Mouse (Mus musculus) heart, postnatal 0 days (tissue): Measurements from ENCODE around the gene Tpp2. TPM values are rescaled to one million over a fixed set of nuclear protein-coding genes. Genes with fewer than 3 reads are reported as not detected.

ENCODE experiments used
- ATAC-seq: fragments of 200-750 bp; cut with Nextera tagmentation; 2 replicates; pipeline ENCODE4 v1.8.0; 2017; ENCODE audit warnings: low read depth, moderate number of reproducible peaks, moderate library complexity; ENCODE audit not compliant: insufficient read depth
- DNase-seq: peaks from one replicate; pipeline ENCODE4 v3.0.0-alpha.2; 2016; ENCODE audit warnings: low spot score
- H3K27ac ChIP-seq: fragments of 300-500 bp; sonication (generic); 2 replicates; pipeline ENCODE4 v1.5.1; 2014; ENCODE audit warnings: low read depth, mild to moderate bottlenecking
- H3K27me3 ChIP-seq: fragments of 300-500 bp; sonication (generic); 2 replicates; pipeline ENCODE4 v1.6.1; 2014; ENCODE audit warnings: low read length, mixed read lengths; ENCODE audit not compliant: control insufficient read depth, insufficient read depth
- H3K36me3 ChIP-seq: fragments of 300-500 bp; sonication (generic); replicated peaks from 2 replicates; pipeline ENCODE4 v1.6.1; 2014; ENCODE audit warnings: low read length, mixed read lengths; ENCODE audit not compliant: control insufficient read depth, insufficient read depth
- H3K4me1 ChIP-seq: fragments of 300-500 bp; sonication (generic); 2 replicates; pipeline ENCODE4 v1.6.1; 2014; ENCODE audit warnings: antibody characterized with exemption; ENCODE audit not compliant: control insufficient read depth, insufficient read depth
- H3K4me2 ChIP-seq: fragments of 300-500 bp; sonication (generic); 2 replicates; pipeline ENCODE4 v1.6.1; 2014; ENCODE audit warnings: low read depth, mild to moderate bottlenecking, low read length, moderate library complexity
- H3K4me3 ChIP-seq: fragments of 300-500 bp; sonication (generic); 2 replicates; pipeline ENCODE4 v1.5.1; 2014; ENCODE audit warnings: low read depth, low read length
- H3K9ac ChIP-seq: fragments of 300-500 bp; sonication (generic); replicated peaks from 2 replicates; pipeline ENCODE4 v1.6.1; 2014; ENCODE audit warnings: low read depth, low read length, mixed read lengths
- H3K9me3 ChIP-seq: fragments of 300-500 bp; sonication (generic); replicated peaks from 2 replicates; pipeline ENCODE4 v1.6.1; 2016; ENCODE audit warnings: low read length; ENCODE audit not compliant: control insufficient read depth
- CTCF ChIP-seq: IDR thresholded peaks from 2 replicates; pipeline ENCODE4 v1.5.1; 2016; ENCODE audit warnings: antibody characterized with exemption, control low read depth, low read depth
- EP300 ChIP-seq: IDR thresholded peaks from 2 replicates; pipeline ENCODE4 v1.6.1; 2016; ENCODE audit warnings: antibody characterized with exemption, low read depth
- WGBS: fragments of 180-500 bp; shearing (Covaris S2); extraction: QIAGEN DNeasy Blood & Tissue Kit; methylation state at CpG from one replicate; pipeline ENCODE4 v1.1.7; 2014; 5-methylcytosine and 5-hydroxymethylcytosine counted together
- polyA plus RNA-seq: library from polyadenylated mRNA; unstranded; fragments of >200 nt; fragmentation: Nextera tagmentation; extraction: Ambion mirVana; gene quantifications from 2 replicates; pipeline ENCODE4 v1.2.1, GENCODE M21; 2015
- total RNA-seq: library from RNA; depleted of rRNA; stranded (reverse); fragments of >200 nt; gene quantifications from 2 replicates; pipeline ENCODE4 v1.2.3, GENCODE M21; 2014; ENCODE audit warnings: low replicate concordance

Tpp2 gene
- total and polyA plus RNA-seq, 2 experiments from 2014 or later, result 30.2 to 30.4 TPM

DNA sequence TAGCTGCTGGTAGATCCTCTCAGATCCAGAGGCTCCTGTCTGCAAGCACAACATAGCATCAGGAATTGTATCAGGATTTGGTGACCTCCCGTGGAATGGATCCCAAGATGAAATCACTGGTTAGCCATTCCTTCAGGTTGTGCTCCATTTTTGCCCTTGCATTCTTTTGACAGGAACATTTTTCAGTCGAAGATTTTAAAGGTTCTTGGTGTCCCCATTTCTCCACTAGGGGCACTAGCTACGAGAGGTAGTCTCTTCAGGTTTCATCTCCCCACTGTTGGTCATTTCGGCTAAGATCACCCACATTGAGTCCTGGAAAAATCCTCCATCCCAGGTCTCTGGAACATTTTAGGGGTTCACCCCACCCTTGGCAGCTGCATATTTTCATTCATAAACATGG lies 33.3 kb downstream of the Tpp2 start:
- no peaks in the 10 kb centered on the region for H3K9me3 ChIP-seq
- DNase-seq (no peak), ATAC-seq (no peak)
- H3K27me3 ChIP-seq, result no peaks in the 10 kb centered on the region
- no peak overlapping the region for H3K27ac ChIP-seq
- H3K36me3 ChIP-seq, result peaks cover 39% of the 10 kb centered on the region
- no peak overlapping the region for H3K4me3 ChIP-seq
- TF ChIP-seq EP300 (no peak), CTCF (peak; percentile 2; the same call in 1 of the 2 replicates)
- no peak overlapping the region for H3K9ac ChIP-seq
- no peak overlapping the region for H3K4me2 ChIP-seq
- WGBS, result 84% methylated on average over 4 of the region's 4 CpGs
- no peaks in the 10 kb centered on the region for H3K4me1 ChIP-seq

DNA sequence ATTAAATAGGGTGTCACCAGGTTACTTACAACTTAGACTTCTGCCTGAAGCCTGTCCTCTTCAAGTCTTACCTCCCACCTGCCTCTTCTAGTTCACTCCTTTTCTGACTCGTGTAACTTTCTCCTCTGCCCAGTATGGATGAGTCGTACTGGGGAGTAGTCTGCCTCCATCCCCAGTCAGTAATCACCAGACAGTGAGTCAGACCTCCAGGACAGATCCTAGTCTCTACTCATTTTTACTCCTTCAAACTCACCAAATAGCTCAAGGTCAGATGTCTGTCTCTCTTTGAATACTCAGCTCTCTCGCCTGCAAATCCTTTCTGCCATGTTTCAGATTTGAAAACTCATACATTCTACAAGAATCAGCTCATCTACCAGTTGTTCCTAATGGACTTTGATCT lies 35.9 kb downstream of the Tpp2 start:
- DNase-seq (no peak), ATAC-seq (no peak)
- no peaks in the 10 kb centered on the region for H3K4me1 ChIP-seq
- H3K27me3 ChIP-seq, result no peaks in the 10 kb centered on the region
- H3K27ac ChIP-seq, result no peak overlapping the region
- peaks cover 54% of the 10 kb centered on the region for H3K36me3 ChIP-seq
- H3K9me3 ChIP-seq, result no peaks in the 10 kb centered on the region
- TF ChIP-seq CTCF (no peak), EP300 (no peak)
- H3K9ac ChIP-seq, result no peak overlapping the region
- H3K4me3 ChIP-seq, result no peak overlapping the region
- H3K4me2 ChIP-seq, result no peak overlapping the region
- 72% methylated on average over 3 of the region's 3 CpGs for WGBS

DNA sequence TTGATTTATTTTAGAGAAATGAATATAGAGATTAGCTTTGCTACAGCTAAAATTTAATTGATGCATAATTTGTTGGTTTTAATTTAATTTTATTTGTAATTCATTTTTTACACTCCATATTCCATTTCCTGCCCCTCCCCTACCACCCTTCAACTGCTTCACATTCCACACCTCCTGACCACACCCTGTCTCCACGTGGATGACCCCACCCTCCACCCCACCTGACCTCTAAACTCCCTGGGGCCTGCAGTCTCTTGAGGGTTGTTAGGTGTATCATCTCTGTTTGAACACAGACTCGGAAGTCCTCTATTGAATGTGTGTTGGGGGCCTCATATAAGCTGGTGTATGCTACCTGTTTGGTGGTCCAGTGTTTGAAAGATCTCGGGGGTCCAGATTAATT lies 37.6 kb downstream of the Tpp2 start:
- WGBS, result 65% methylated on average over 3 of the region's 3 CpGs
- H3K36me3 ChIP-seq, result peaks cover 63% of the 10 kb centered on the region
- no peak for ATAC-seq

DNA sequence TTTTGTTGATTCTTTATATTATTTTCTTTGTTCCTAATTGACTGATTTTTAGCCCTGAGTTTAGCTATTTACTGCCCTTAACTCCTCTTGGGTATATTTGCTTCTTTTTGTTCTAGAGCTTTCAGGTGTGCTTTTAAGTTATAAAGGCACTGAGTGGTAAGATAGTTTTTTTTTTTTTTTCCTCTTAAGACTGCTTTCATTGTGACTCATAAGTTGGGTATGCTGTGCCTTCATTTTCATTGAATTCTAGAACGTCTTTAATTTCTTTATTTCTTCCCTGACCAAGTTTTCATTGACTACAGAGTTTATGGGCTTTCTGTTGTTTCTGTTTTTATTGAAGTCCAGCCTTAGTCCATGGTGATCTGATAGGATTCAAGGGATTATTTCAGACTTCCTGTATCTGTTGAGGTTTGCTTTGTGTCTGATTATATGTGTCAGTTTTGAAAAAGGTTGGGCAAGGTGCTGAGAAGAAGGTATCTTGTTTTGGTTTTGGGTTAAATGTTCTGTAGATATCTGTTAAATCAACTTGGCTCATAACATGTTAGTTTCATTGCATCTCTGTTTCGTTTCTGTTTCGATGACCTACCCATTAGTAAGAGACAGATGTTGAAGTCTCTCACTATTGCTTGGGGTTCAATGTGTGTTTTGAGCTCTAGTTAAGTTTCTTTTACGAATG lies 63.6 kb downstream of the Tpp2 start:
- TF ChIP-seq CTCF (no peak), EP300 (no peak)
- ATAC-seq, result no peak
- H3K9ac ChIP-seq, result no peak overlapping the region
- no peak overlapping the region for H3K27ac ChIP-seq
- peaks cover 50% of the 10 kb centered on the region for H3K36me3 ChIP-seq
- no peak for DNase-seq
- no peaks in the 10 kb centered on the region for H3K27me3 ChIP-seq
- no peak overlapping the region for H3K4me2 ChIP-seq
- WGBS, result 92% methylated on average over 4 of the region's 4 CpGs
- peaks cover 5% of the 10 kb centered on the region; the same call in 1 of the 2 replicates for H3K9me3 ChIP-seq
- H3K4me3 ChIP-seq, result no peak overlapping the region
- no peaks in the 10 kb centered on the region for H3K4me1 ChIP-seq

More for the DNA sequence above, 37.6 kb downstream of the Tpp2 start:
- Histone ChIP-seq H3K9me3 (no peaks in the 10 kb centered on the region), H3K4me2 (no peak overlapping the region), H3K4me1 (no peaks in the 10 kb centered on the region), H3K27ac (no peak overlapping the region), H3K9ac (no peak overlapping the region), H3K4me3 (no peak overlapping the region), H3K27me3 (no peaks in the 10 kb centered on the region)
- TF ChIP-seq EP300 (no peak), CTCF (no peak)
- no peak for DNase-seq

DNA sequence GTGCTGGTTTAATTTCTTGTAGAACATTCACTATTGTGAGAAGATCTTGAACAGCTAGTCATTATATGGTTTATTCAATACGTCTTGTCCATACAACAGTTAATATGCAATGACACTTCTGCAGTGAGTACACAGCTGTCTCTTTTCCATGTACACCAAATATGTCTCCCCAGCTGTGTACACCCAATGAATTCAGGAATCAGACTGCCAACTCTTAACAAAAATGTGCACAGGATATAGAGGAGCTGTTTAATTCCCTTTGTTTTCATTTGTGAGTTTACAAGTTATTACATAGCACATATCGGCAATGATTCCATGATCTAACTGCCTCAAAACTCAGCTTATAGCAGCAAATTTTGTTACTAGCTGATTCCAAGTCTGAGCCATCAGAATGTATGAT lies 71.1 kb downstream of the Tpp2 start:
- TF ChIP-seq EP300 (no peak), CTCF (no peak)
- no peak overlapping the region for H3K4me3 ChIP-seq
- DNase-seq (no peak), ATAC-seq (no peak)
- no peaks in the 10 kb centered on the region for H3K9me3 ChIP-seq
- WGBS, result 98% methylated on average over 2 of the region's 2 CpGs
- H3K27ac ChIP-seq, result no peak overlapping the region
- H3K27me3 ChIP-seq, result no peaks in the 10 kb centered on the region
- no peaks in the 10 kb centered on the region for H3K4me1 ChIP-seq
- no peak overlapping the region for H3K4me2 ChIP-seq
- no peak overlapping the region for H3K9ac ChIP-seq
- peaks cover 33% of the 10 kb centered on the region for H3K36me3 ChIP-seq

DNA sequence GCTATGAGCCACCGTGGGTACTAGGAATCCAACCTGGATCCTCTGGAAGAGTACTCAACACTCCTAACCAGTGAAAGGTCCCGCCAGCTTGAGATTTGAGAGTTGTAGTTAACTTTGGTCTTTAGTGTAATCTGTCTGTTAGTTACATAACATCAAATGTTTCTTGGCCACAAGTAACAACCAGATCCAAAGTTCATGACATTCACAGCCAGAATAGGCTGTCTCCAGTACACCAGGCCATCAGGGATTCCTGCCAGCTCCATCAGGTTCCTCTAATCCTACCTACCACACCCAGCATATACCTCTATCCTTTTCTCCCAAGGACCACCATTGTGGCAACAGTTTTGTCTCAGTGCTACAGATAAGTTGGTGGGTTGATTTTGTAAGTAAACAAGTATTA lies 82.1 kb downstream of the Tpp2 start:
- Histone ChIP-seq H3K4me1 (no peaks in the 10 kb centered on the region), H3K27me3 (no peaks in the 10 kb centered on the region), H3K4me3 (no peak overlapping the region), H3K4me2 (no peak overlapping the region), H3K9me3 (no peaks in the 10 kb centered on the region), H3K27ac (no peak overlapping the region), H3K9ac (no peak overlapping the region), H3K36me3 (0 out of 2 replicates have a peak, but pooled peaks cover 3% of the 10 kb centered on the region)
- 79% methylated on average over 2 of the region's 2 CpGs for WGBS
- ATAC-seq (no peak), DNase-seq (no peak)
- TF ChIP-seq CTCF (no peak), EP300 (no peak)
